Mouse (Mus musculus) heart, adult 2 months (tissue): ENCODE measurements around the gene Actl6b. TPM values are rescaled to one million over a fixed set of nuclear protein-coding genes. Genes with fewer than 3 reads are reported as not detected.

Experiments
- DNase-seq, 2 experiments: peaks; one replicate each; pipeline ENCODE4 v3.0.0; 2021
- H3K27ac ChIP-seq: fragments of 200-600 bp; 2 replicates; pipeline ENCODE4 v1.8.1; 2022
- H3K27me3 ChIP-seq: fragments of 200-500 bp; 2 replicates; pipeline ENCODE4 v1.6.1; 2012; ENCODE audit warnings: mild to moderate bottlenecking, low read length, inconsistent platforms, mixed read lengths; ENCODE audit not compliant: control insufficient read depth, insufficient read depth
- H3K36me3 ChIP-seq: fragments of 200-500 bp; 2 replicates; pipeline ENCODE4 v1.6.1; 2012; ENCODE audit warnings: low read length, inconsistent platforms; ENCODE audit not compliant: control insufficient read depth, insufficient read depth
- H3K4me1 ChIP-seq: fragments of 200-500 bp; 2 replicates; pipeline ENCODE4 v1.6.1; 2011; ENCODE audit warnings: low read length; ENCODE audit not compliant: control insufficient read depth, insufficient read depth
- H3K4me3 ChIP-seq: fragments of 200-600 bp; 2 replicates; pipeline ENCODE4 v1.8.1; 2022
- H3K79me2 ChIP-seq: fragments of 200-500 bp; replicated peaks from 2 replicates; pipeline ENCODE4 v1.6.1; 2012; ENCODE audit warnings: mild to moderate bottlenecking, inconsistent platforms, low read length, moderate library complexity, mixed read lengths; ENCODE audit not compliant: control insufficient read depth, insufficient read depth
- H3K9ac ChIP-seq: fragments of 200-500 bp; 2 replicates; pipeline ENCODE4 v1.6.1; 2012; ENCODE audit warnings: low read depth, mild to moderate bottlenecking, control low read depth, inconsistent platforms, low read length, mixed read lengths
- CTCF ChIP-seq: fragments of 200-600 bp; IDR thresholded peaks from 2 replicates; pipeline ENCODE4 v1.8.1; 2022; ENCODE audit warnings: antibody characterized with exemption, mild to moderate bottlenecking, moderate library complexity
- EP300 ChIP-seq: fragments of 200-500 bp; IDR thresholded peaks from 2 replicates; pipeline ENCODE4 v1.6.1; 2011; ENCODE audit warnings: low read depth, low read length, control low read depth; ENCODE audit not compliant: insufficient read depth
- POLR2A ChIP-seq: fragments of 200-500 bp; IDR thresholded peaks from 2 replicates; pipeline ENCODE4 v1.6.1; 2011; ENCODE audit warnings: mild to moderate bottlenecking, low read depth, low read length, control low read depth; ENCODE audit not compliant: insufficient read depth
- WGBS: fragments of 180-500 bp; shearing (Covaris S2); methylation state at CpG from one replicate; pipeline ENCODE4 v1.1.7; 2018; 5-methylcytosine and 5-hydroxymethylcytosine counted together
- intact Hi-C: fragments of 180-260 bp; cut with DNase I; formaldehyde crosslinking; loops from one replicate; pipeline ENCODE4 v1.15.1; 2025
- polyA plus RNA-seq: library from polyadenylated mRNA; depleted of rRNA; stranded (reverse); fragments of >200 nt; gene quantifications from 2 replicates; pipeline ENCODE4 v1.2.3, GENCODE M21; 2012
- total RNA-seq, 2 experiments: library from RNA; stranded (reverse); gene quantifications; 2 replicates each; pipeline ENCODE4 v1.2.3; 2021

The Actl6b gene
- total and polyA plus RNA-seq, 3 experiments = not detected

DNA sequence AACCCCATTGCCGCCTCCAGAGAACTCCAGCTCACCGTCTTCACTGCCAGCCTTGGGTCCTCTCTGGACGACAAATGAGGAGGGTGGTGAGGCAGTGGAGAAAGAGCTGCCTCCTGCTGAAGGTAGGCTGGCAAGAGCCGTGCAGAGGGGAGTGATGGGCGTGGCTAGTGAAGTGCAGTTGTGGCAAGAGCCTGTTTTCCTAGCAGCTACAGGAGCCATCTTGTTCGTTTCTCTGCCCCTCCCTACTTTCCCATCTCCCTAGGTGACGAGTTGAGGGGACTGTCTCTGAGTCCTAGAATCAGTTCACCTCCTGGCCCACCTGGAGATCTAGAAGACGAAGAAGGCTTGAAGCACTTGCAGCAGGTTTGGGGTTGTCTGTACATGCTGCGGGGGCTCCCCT, 31.5 kb upstream of the Actl6b start:
- H3K27ac ChIP-seq = no peak overlapping the region
- no peak for TF ChIP-seq CTCF
- TF ChIP-seq EP300 = no peak
- no peak for TF ChIP-seq POLR2A
- intact Hi-C loops = no loop called here
- H3K4me1 ChIP-seq = no peaks in the 10 kb centered on the region
- 77% methylated on average over 9 of the region's 9 CpGs for WGBS
- H3K9ac ChIP-seq = no peak overlapping the region
- H3K36me3 ChIP-seq = no peaks in the 10 kb centered on the region
- no peak overlapping the region for H3K4me3 ChIP-seq
- H3K79me2 ChIP-seq = no peaks in the 10 kb centered on the region
- H3K27me3 ChIP-seq = no peaks in the 10 kb centered on the region
- no peak for DNase-seq

DNA sequence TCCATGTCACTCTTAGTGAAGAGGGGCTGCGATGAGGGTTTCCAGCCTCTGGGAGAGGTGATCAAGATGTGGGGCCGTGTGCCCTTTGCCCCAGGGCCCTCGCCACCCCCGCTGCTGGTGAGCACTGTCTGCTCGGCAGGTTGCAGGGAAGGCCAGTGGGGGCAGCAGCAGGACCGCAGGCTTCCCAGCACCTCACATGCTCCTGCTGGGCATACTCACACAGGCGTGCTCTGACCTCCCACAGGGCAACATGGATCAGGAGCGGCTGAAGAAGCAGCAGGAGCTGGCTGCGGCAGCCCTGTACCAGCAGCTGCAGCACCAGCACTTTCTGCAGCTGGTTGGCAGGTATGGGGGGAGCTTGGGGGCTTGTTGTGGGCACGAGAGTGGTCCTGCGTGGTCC, 30.6 kb upstream of the Actl6b start:
- no peaks in the 10 kb centered on the region for H3K36me3 ChIP-seq
- TF ChIP-seq POLR2A (no peak), CTCF (no peak), EP300 (no peak)
- H3K4me1 ChIP-seq = no peaks in the 10 kb centered on the region
- WGBS = 87% methylated on average over 11 of the region's 11 CpGs
- no peak overlapping the region for H3K9ac ChIP-seq
- no peak for DNase-seq
- H3K27me3 ChIP-seq = no peaks in the 10 kb centered on the region
- H3K4me3 ChIP-seq = no peak overlapping the region
- H3K27ac ChIP-seq = no peak overlapping the region
- intact Hi-C loops = no loop called here
- no peaks in the 10 kb centered on the region for H3K79me2 ChIP-seq

DNA sequence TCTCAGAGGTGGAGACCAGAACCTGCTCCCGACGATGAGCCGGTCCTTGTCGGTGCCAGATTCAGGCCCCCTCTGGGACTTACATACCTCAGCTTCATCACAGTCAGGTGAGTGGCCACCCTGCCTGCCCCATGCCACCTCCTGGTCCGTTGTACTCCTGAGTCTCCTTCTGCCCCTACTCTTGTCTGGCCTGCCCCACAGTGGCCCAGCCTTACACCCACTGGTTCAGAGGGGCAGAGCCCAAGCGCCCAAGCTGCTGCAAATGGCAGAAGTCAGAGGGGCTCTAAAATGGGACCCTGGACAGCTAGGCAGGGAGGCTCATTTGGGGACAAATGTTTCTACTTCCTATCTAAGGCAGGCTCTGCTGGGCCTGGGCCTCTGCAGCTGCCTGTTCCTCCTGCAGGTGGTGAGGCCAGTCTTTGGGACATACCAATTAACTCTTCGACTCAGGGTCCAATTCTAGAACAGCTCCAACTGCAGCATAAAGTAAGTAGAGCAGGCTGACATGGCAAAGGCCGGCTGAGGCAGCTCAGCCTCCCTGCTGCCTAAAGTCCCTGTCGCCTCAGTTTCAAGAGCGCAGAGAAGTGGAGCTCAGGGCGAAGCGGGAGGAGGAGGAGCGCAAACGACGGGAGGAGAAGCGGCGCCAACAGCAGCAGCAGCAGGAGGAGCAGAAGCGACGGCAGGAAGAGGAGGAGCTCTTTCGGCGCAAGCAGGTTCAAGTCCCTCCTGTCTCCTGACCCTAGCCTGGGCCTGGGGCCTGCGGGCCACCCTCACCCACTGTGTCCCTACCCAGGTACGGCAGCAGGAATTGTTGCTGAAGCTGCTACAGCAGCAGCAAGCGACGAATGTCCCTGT, 29.7 kb upstream of the Actl6b start:
- Histone ChIP-seq H3K4me1 (no peaks in the 10 kb centered on the region), H3K27me3 (no peaks in the 10 kb centered on the region), H3K9ac (no peak overlapping the region), H3K79me2 (no peaks in the 10 kb centered on the region), H3K36me3 (no peaks in the 10 kb centered on the region), H3K27ac (no peak overlapping the region), H3K4me3 (no peak overlapping the region)
- intact Hi-C loops = no loop called here
- 83% methylated on average over 25 of the region's 25 CpGs for WGBS
- DNase-seq = no peak
- TF ChIP-seq POLR2A (no peak), CTCF (no peak), EP300 (no peak)

DNA sequence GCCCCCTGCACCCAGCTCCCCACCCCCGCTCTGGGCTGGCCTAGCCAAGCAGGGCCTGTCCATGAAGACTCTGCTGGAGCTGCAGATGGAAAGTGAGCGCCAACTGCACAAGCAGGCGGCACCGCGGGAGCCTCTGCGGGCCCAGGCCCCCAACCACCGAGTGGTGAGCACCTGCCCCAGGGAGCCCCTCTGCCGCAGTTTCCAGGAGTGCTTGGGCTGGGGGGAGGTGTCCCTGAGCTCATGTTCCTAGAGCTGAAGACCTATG, 29.1 kb upstream of the Actl6b start:
- no peak for TF ChIP-seq CTCF
- no peak for TF ChIP-seq EP300
- TF ChIP-seq POLR2A = no peak
- no peaks in the 10 kb centered on the region for H3K79me2 ChIP-seq
- 89% methylated on average over 8 of the region's 8 CpGs for WGBS
- DNase-seq = peak in 1 of 2 experiments; percentile 34
- no peaks in the 10 kb centered on the region for H3K36me3 ChIP-seq
- H3K4me1 ChIP-seq = no peaks in the 10 kb centered on the region
- intact Hi-C loops = no loop called here
- no peaks in the 10 kb centered on the region for H3K27me3 ChIP-seq
- no peak overlapping the region for H3K27ac ChIP-seq
- no peak overlapping the region for H3K9ac ChIP-seq
- no peak overlapping the region for H3K4me3 ChIP-seq

DNA sequence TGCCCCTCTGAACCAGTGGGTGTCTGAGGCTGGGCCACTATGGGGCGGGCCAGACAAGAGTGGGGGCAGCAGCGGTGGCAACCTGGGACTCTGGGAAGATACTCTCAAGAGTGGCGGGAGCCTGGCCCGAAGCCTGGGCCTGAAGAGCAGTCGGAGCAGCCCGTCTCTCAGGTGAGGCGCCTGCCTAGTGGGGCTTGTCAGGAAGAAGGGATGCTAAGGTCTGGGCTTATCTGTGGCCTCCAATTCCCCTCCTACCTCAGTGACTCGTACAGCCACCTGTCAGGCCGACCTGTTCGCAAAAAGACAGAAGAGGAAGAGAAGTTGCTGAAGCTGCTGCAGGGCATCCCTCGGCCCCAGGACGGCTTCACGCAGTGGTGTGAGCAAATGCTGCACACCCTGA, 28.6 kb upstream of the Actl6b start:
- Histone ChIP-seq H3K36me3 (no peaks in the 10 kb centered on the region), H3K4me1 (no peaks in the 10 kb centered on the region), H3K4me3 (no peak overlapping the region), H3K79me2 (no peaks in the 10 kb centered on the region), H3K27me3 (no peaks in the 10 kb centered on the region), H3K9ac (no peak overlapping the region), H3K27ac (no peak overlapping the region)
- no peak for TF ChIP-seq CTCF
- no peak for TF ChIP-seq EP300
- TF ChIP-seq POLR2A = no peak
- DNase-seq = peak in 1 of 2 experiments; percentile 22
- intact Hi-C loops = no loop called here
- WGBS = 82% methylated on average over 12 of the region's 13 CpGs

DNA sequence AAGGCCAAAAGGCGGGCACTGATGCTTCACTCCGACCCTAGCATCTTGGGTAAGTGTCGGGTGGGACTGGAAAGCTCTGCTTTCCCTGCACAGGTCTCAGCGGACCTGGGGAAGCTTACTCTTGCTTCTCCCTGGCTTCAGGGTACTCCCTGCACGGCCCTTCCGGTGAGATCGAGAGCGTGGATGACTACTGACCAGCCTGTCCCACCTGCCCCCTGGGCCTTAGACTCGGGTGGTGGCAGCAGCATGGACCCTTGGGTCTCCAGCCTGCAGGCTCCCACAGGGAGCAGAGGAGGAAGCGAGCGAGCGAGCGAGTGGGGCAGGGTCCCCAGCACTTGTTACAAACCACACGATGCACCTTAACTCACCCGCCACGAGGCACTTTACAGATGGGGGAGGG, 27.8 kb upstream of the Actl6b start:
- Histone ChIP-seq H3K27ac (no peak overlapping the region), H3K79me2 (no peaks in the 10 kb centered on the region; the same call in 1 of the 2 replicates), H3K36me3 (no peaks in the 10 kb centered on the region), H3K4me3 (no peak overlapping the region), H3K27me3 (no peaks in the 10 kb centered on the region), H3K4me1 (peaks cover 2% of the 10 kb centered on the region; the same call in 1 of the 2 replicates), H3K9ac (no peak overlapping the region)
- intact Hi-C loops = no loop called here
- 72% methylated on average over 16 of the region's 16 CpGs for WGBS
- TF ChIP-seq POLR2A (no peak), EP300 (no peak), CTCF (no peak)
- no peak for DNase-seq
